Mouse (Mus musculus) limb, embryonic 13.5 days (tissue): ENCODE data around the gene Padi6. TPM values are rescaled to one million over a fixed set of nuclear protein-coding genes. Genes with fewer than 3 reads are reported as not detected.

ENCODE experiments used
- ATAC-seq: fragments of 200-750 bp; cut with Nextera tagmentation; 2 replicates; pipeline ENCODE4 v1.8.0; 2017; ENCODE audit warnings: low read depth, moderate number of reproducible peaks, moderate TSS enrichment; ENCODE audit not compliant: low FRiP score
- H3K27ac ChIP-seq: fragments of 300-500 bp; sonication (generic); 2 replicates; pipeline ENCODE4 v1.5.1; 2015; ENCODE audit warnings: inconsistent platforms, mild to moderate bottlenecking, moderate library complexity
- H3K27me3 ChIP-seq: fragments of 300-500 bp; sonication (generic); 2 replicates; pipeline ENCODE4 v1.6.1; 2015; ENCODE audit warnings: mild to moderate bottlenecking, inconsistent platforms
- H3K36me3 ChIP-seq: fragments of 300-500 bp; sonication (generic); 2 replicates; pipeline ENCODE4 v1.6.1; 2015; ENCODE audit warnings: inconsistent platforms, mild to moderate bottlenecking, moderate library complexity
- H3K4me1 ChIP-seq: fragments of 300-500 bp; sonication (generic); 2 replicates; pipeline ENCODE4 v1.6.1; 2015; ENCODE audit warnings: inconsistent platforms
- H3K4me2 ChIP-seq: fragments of 300-500 bp; sonication (generic); replicated peaks from 2 replicates; pipeline ENCODE4 v1.6.1; 2015; ENCODE audit warnings: inconsistent platforms, mild to moderate bottlenecking, moderate library complexity
- H3K4me3 ChIP-seq: fragments of 300-500 bp; sonication (generic); 2 replicates; pipeline ENCODE4 v1.5.1; 2015; ENCODE audit warnings: moderate library complexity, mild to moderate bottlenecking, inconsistent platforms
- H3K9ac ChIP-seq: fragments of 300-500 bp; sonication (generic); 2 replicates; pipeline ENCODE4 v1.6.1; 2015; ENCODE audit warnings: mild to moderate bottlenecking, inconsistent platforms
- H3K9me3 ChIP-seq: fragments of 300-500 bp; sonication (generic); 2 replicates; pipeline ENCODE4 v1.6.1; 2016; ENCODE audit warnings: inconsistent platforms
- WGBS: fragments of 180-500 bp; shearing (Covaris S2); methylation state at CpG from one replicate; pipeline ENCODE4 v1.1.7; 2015; 5-methylcytosine and 5-hydroxymethylcytosine counted together
- polyA plus RNA-seq: library from polyadenylated mRNA; unstranded; fragments of >200 nt; fragmentation: Nextera tagmentation; extraction: Ambion mirVana; gene quantifications from 2 replicates; pipeline ENCODE4 v1.2.1, GENCODE M21; 2015

Padi6 gene
- polyA plus RNA-seq, 1 experiment from 2014 or later: not detected

DNA sequence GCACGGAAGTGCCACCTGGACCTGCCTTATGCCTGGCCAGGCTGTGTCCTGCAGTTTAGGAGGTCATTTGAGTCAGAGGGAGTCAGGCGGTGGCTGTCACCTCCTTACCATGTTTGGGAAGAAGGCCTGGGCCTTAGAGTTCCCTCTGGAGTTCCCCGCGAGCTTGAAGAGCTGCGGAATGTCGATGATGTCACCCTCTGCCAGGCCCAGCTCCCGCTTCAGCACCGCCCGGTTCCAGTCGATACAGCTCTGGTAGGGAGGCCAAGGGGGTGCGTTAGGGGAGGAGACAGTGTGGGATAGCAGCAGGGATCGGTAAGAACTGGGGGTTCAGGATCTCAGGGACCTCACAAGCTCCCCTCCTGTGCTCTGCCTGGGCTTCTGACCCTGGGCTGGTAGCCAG is 5.5 kb upstream of the Padi6 start:
- ATAC-seq: no peak
- H3K9ac ChIP-seq: no peak overlapping the region
- no peaks in the 10 kb centered on the region for H3K9me3 ChIP-seq
- 21% methylated on average over 12 of the region's 12 CpGs for WGBS
- no peaks in the 10 kb centered on the region for H3K36me3 ChIP-seq
- H3K27me3 ChIP-seq: peaks cover 12% of the 10 kb centered on the region
- peaks cover 14% of the 10 kb centered on the region for H3K4me1 ChIP-seq
- H3K27ac ChIP-seq: no peak overlapping the region
- no peak overlapping the region for H3K4me2 ChIP-seq
- H3K4me3 ChIP-seq: no peak overlapping the region

DNA sequence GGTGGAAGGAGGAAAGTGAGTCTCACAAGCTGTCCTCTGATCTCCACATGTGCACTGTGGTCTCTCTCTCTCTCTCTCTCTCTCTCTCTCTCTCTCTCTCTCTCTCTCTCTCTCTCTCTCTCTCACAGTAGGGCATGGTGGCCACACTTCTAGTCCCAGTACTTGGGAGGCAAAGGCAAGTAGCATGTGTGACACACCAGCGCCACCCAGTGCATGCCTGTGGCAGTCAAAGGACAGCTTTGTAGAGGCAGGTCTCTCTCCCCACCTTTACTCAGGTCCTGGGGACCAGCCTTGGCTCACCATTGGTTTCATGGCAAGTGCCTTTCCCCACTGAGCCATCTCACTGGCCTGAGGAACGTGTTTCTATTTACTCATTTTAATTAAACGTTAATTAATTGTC is 2.2 kb upstream of the Padi6 start:
- 19% methylated on average over 3 of the region's 3 CpGs for WGBS
- H3K9me3 ChIP-seq: no peaks in the 10 kb centered on the region
- no peak overlapping the region for H3K9ac ChIP-seq
- no peak overlapping the region for H3K4me3 ChIP-seq
- no peak overlapping the region for H3K27ac ChIP-seq
- H3K4me2 ChIP-seq: no peak overlapping the region
- no peaks in the 10 kb centered on the region for H3K36me3 ChIP-seq
- no peak for ATAC-seq
- H3K4me1 ChIP-seq: peaks cover 6% of the 10 kb centered on the region
- H3K27me3 ChIP-seq: no peaks in the 10 kb centered on the region

DNA sequence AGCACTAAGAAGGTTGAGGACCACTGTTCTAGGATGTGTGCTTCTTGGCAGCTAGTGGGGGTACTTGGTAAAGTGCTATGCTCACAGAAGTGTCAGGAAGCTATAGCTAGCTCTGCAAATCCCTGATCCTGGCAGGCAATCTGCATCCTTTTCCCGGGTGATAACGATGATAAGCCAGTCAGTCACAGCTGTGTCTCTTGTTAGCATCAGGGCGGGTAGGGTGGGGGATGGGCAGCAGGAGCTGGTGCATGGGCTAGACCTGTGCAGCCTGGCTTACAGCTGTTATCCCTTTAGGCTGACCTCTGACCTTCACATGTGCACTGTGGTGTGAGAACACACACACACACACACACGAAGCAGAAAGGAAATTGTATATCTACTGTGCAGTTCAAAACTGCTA is 643 bp upstream of the Padi6 start:
- Histone ChIP-seq H3K36me3 (no peaks in the 10 kb centered on the region), H3K4me3 (no peak overlapping the region), H3K9ac (no peak overlapping the region), H3K4me1 (peaks cover 5% of the 10 kb centered on the region), H3K4me2 (no peak overlapping the region), H3K9me3 (no peaks in the 10 kb centered on the region), H3K27me3 (no peaks in the 10 kb centered on the region), H3K27ac (no peak overlapping the region)
- 40% methylated on average over 4 of the region's 4 CpGs for WGBS
- no peak; the same call in 1 of the 2 replicates for ATAC-seq

DNA sequence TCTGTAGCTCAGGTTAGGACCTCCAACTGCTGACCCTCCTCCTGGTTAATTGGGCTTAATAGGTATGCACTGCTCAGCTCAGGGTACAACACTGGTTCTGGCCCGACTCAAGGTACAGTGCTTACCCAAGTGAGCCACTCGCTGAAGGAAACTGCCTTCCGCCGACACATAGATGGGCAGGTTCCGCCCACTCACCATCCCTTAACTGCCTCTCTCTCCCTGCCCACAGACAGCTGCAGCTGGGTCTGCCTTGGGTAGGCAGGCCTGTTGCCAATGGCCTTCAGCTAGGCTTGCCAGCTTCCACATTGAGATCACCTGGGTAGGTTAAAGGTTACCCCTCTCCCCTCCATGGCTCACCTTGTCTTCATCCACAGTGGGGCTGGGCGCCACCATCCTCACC is 1.0 kb downstream of the Padi6 start:
- Histone ChIP-seq H3K27ac (no peak overlapping the region), H3K27me3 (no peaks in the 10 kb centered on the region), H3K4me1 (no peaks in the 10 kb centered on the region), H3K4me2 (no peak overlapping the region), H3K9me3 (no peaks in the 10 kb centered on the region), H3K9ac (no peak overlapping the region), H3K36me3 (no peaks in the 10 kb centered on the region), H3K4me3 (no peak overlapping the region)
- ATAC-seq: no peak
- WGBS: 91% methylated on average over 6 of the region's 6 CpGs

DNA sequence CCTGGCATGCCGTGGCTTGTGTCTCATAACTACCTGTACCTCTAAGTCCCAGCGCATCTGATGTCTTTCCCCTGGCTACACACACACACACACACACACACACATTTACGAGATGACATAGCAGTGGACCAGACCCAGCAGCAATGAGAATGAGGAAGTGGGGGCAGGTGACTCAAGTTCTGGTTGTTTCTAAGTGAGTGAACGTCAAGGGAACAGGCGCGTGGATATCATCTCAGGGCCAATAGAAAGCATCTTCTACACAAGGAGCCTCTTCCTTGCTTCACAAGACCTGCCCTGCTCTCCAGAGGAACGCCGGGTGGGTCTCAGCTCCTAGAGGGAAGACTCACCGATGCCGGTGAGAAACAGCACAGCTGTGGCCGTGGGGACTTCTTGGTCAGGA is 1.8 kb downstream of the Padi6 start:
- Histone ChIP-seq H3K36me3 (no peaks in the 10 kb centered on the region), H3K4me2 (no peak overlapping the region), H3K4me1 (no peaks in the 10 kb centered on the region), H3K9ac (no peak overlapping the region), H3K27me3 (no peaks in the 10 kb centered on the region), H3K27ac (no peak overlapping the region), H3K9me3 (no peaks in the 10 kb centered on the region), H3K4me3 (no peak overlapping the region)
- no peak for ATAC-seq
- 83% methylated on average over 11 of the region's 11 CpGs for WGBS

GRCm38 (mm10) chr4:140732871-140733270 is 9.6 kb downstream of the Padi6 start:
- Histone ChIP-seq H3K9me3 (no peaks in the 10 kb centered on the region), H3K27ac (no peak overlapping the region), H3K9ac (no peak overlapping the region), H3K36me3 (no peaks in the 10 kb centered on the region), H3K4me3 (no peak overlapping the region), H3K27me3 (no peaks in the 10 kb centered on the region), H3K4me1 (no peaks in the 10 kb centered on the region), H3K4me2 (no peak overlapping the region)
- 62% methylated on average over 7 of the region's 7 CpGs for WGBS
- ATAC-seq: no peak

GRCm38 (mm10) chr4:140731654-140732053 is 10.8 kb downstream of the Padi6 start:
- Histone ChIP-seq H3K27ac (no peak overlapping the region), H3K4me3 (no peak overlapping the region), H3K4me2 (no peak overlapping the region), H3K36me3 (peaks cover 4% of the 10 kb centered on the region), H3K27me3 (no peaks in the 10 kb centered on the region), H3K9me3 (no peaks in the 10 kb centered on the region), H3K9ac (no peak overlapping the region), H3K4me1 (no peaks in the 10 kb centered on the region)
- 81% methylated on average over 4 of the region's 4 CpGs for WGBS
- no peak for ATAC-seq

DNA sequence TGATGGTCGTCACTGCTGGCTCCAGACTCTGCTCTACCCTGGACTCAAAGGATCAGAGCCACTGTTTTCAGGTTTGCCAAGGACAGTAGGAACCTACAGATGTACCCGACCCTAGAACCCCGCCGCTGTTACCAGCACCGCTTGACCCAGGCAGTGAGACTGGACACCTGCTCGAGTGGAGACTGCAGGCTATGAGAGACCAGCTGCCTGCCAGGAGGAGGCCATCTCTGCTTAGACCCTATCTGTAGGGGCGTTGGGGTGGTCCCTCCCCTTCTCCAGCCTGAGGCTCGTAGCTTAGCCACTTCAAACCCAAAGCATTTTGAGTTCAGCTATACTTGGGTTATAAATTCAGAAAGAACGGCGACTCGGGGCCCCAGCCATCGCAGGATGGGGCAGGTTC is 15.5 kb downstream of the Padi6 start:
- Histone ChIP-seq H3K9ac (no peak overlapping the region), H3K27ac (no peak overlapping the region), H3K4me1 (no peaks in the 10 kb centered on the region), H3K9me3 (no peaks in the 10 kb centered on the region), H3K4me2 (no peak overlapping the region), H3K27me3 (no peaks in the 10 kb centered on the region), H3K4me3 (no peak overlapping the region), H3K36me3 (peaks cover 40% of the 10 kb centered on the region)
- ATAC-seq: no peak
- 84% methylated on average over 12 of the region's 12 CpGs for WGBS

DNA sequence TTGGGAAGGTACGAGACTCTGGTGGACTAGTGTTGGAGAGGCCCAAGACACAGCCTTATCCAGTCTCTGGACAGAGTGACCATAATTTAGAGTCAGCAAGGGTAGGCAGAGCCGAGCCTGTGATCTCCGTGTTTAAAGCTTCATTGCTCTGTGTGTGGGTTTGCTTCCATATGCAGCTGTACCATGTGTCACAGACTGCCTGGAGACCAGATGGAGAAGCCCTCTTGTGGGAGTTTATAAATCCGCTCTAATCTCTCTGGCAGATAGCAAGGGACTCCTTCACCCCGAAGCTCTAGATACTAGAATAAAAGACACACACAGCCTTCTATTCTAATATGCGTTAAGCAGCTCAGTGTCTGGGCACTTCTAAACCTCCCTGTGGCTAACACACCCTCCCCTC is 17.7 kb downstream of the Padi6 start:
- Histone ChIP-seq H3K27me3 (no peaks in the 10 kb centered on the region), H3K36me3 (peaks cover 62% of the 10 kb centered on the region), H3K4me1 (no peaks in the 10 kb centered on the region), H3K4me2 (no peak overlapping the region), H3K9ac (no peak overlapping the region), H3K27ac (peak overlapping the region; percentile 7; the same call in 1 of the 2 replicates), H3K4me3 (no peak overlapping the region), H3K9me3 (no peaks in the 10 kb centered on the region)
- ATAC-seq: no peak
- 62% methylated on average over 6 of the region's 6 CpGs for WGBS

GRCm38 (mm10) chr4:140723801-140724200 is 18.6 kb downstream of the Padi6 start:
- Histone ChIP-seq H3K9ac (no peak overlapping the region), H3K36me3 (peaks cover 71% of the 10 kb centered on the region), H3K9me3 (no peaks in the 10 kb centered on the region), H3K27me3 (no peaks in the 10 kb centered on the region), H3K4me2 (no peak overlapping the region), H3K4me1 (no peaks in the 10 kb centered on the region), H3K4me3 (no peak overlapping the region), H3K27ac (0 out of 2 replicates have a peak overlapping the region, but pooled peaks have one; percentile 7)
- 46% methylated on average over 5 of the region's 5 CpGs for WGBS
- ATAC-seq: no peak; the same call in 1 of the 2 replicates

GRCm38 (mm10) chr4:140723192-140723591 is 19.3 kb downstream of the Padi6 start:
- peaks cover 77% of the 10 kb centered on the region for H3K36me3 ChIP-seq
- no peak overlapping the region for H3K4me2 ChIP-seq
- no peaks in the 10 kb centered on the region for H3K9me3 ChIP-seq
- H3K4me1 ChIP-seq: no peaks in the 10 kb centered on the region
- no peak overlapping the region; the same call in 1 of the 2 replicates for H3K27ac ChIP-seq
- no peak for ATAC-seq
- no peaks in the 10 kb centered on the region for H3K27me3 ChIP-seq
- H3K9ac ChIP-seq: no peak overlapping the region
- WGBS: 82% methylated on average over 9 of the region's 9 CpGs
- no peak overlapping the region for H3K4me3 ChIP-seq

DNA sequence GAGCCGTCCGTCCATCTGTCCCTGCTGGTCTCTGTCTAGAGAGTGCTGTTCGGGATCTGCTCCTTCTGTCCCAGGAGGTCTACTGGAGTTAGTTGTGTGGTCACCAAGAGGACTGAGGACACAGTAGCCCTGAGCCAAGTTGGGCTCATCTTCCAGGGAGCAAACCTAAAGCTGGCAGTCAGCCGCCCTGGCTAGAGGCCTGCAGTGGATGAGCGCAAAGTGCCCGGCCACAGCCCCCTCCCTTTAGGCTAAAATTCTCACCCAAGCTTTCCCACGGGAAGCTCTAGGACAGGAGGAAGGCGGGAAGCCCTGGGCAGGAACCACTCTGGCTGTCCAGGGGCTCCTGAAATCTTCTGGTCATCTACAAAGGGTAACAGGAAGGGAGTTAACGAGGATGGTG is 19.7 kb downstream of the Padi6 start:
- H3K9ac ChIP-seq: no peak overlapping the region
- WGBS: 71% methylated on average over 9 of the region's 9 CpGs
- H3K4me2 ChIP-seq: no peak overlapping the region
- H3K4me1 ChIP-seq: no peaks in the 10 kb centered on the region
- H3K4me3 ChIP-seq: no peak overlapping the region
- no peaks in the 10 kb centered on the region for H3K9me3 ChIP-seq
- ATAC-seq: no peak
- no peaks in the 10 kb centered on the region for H3K27me3 ChIP-seq
- H3K36me3 ChIP-seq: peaks cover 82% of the 10 kb centered on the region
- H3K27ac ChIP-seq: no peak overlapping the region

GRCm38 (mm10) chr4:140721968-140722490 is 20.4 kb downstream of the Padi6 start:
- Histone ChIP-seq H3K9ac (no peak overlapping the region), H3K4me3 (no peak overlapping the region), H3K4me1 (no peaks in the 10 kb centered on the region), H3K27me3 (no peaks in the 10 kb centered on the region), H3K36me3 (peaks cover 87% of the 10 kb centered on the region), H3K4me2 (no peak overlapping the region), H3K27ac (peak overlapping the region; percentile 28; the same call in 1 of the 2 replicates), H3K9me3 (no peaks in the 10 kb centered on the region)
- WGBS: 81% methylated on average over 20 of the region's 20 CpGs
- no peak for ATAC-seq
